In the genomic region with DNA sequence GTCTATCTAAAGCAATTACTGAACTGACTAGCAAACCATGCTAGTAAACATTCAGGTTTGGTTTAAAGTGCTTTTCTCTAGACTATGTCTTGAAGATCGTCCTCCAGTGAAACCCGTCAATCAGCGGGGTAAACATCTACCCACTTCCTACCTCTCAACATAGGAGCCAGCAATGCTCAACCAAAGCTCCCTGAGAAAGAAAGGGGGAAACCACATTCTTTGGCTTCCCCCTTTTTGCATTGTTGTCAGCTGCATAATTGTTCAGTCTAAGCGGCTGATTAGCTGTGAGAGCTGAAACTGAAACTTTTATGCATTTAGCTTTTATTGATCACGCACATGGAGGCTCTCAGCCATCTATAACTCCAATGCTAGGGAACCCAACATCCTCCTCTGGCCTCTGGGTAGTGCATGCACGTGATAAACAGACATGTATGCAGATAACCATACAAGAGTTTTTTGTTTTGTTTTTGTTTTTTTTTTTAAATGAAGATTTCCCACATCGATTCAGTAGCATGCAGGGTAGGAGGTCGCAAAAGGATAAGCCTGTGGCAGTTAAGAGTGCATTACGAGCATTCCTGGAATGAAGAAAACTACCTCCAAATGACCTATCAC, we compare ENCODE assay signal across 26 mouse cellular contexts.
"Had no signal": no experiment of that assay in that cellular context is flagged by ENCODE, and none has a peak within 500 bp of the region (broad histone marks: within the 10 kb centered on the region; RNA-seq: fewer than 3 reads in every experiment).

No protein-coding gene starts in this region.

- H3K9ac ChIP-seq: kidney, embryonic 15.5 days; limb, embryonic 13.5 days; liver, embryonic 12.5 days; liver, embryonic 15.5 days; lung, embryonic 15.5 days; midbrain, embryonic 13.5 days; neural tube, embryonic 13.5 days had no signal

- H3K27me3 ChIP-seq: kidney, embryonic 15.5 days; limb, embryonic 13.5 days; liver, embryonic 12.5 days; liver, embryonic 15.5 days; lung, embryonic 15.5 days; midbrain, embryonic 13.5 days; neural tube, embryonic 13.5 days had no signal

- H3K27ac ChIP-seq: kidney, embryonic 15.5 days; left cerebral cortex, adult 2 months; limb, embryonic 13.5 days; liver, embryonic 12.5 days; liver, embryonic 15.5 days; lung, embryonic 15.5 days; midbrain, embryonic 10.5 days; midbrain, embryonic 13.5 days; neural tube, embryonic 13.5 days had no signal

- H3K36me3 ChIP-seq: kidney, embryonic 15.5 days; limb, embryonic 13.5 days; liver, embryonic 12.5 days; liver, embryonic 15.5 days; lung, embryonic 15.5 days; midbrain, embryonic 10.5 days; midbrain, embryonic 13.5 days; neural tube, embryonic 13.5 days had no signal

- H3K4me1 ChIP-seq: liver, embryonic 12.5 days; lung, embryonic 15.5 days; midbrain, embryonic 13.5 days had no signal

- ATAC-seq: intestine, postnatal 0 days; liver, embryonic 12.5 days; midbrain, embryonic 13.5 days; midbrain, embryonic 16.5 days had no signal

- DNase-seq: kidney, adult 8-10 months; kidney, postnatal 10 days; kidney, postnatal 36 days; layer of hippocampus, postnatal 36 days; left cerebral cortex, postnatal 4 days; liver; lung, adult 18-20 months; lung, postnatal 10 days; lung, postnatal 4 days; retina, postnatal 1 day; right cerebral cortex, postnatal 25 days; spleen, adult 18-20 months; thymus, adult 18-20 months; thymus, postnatal 14 days had no signal

- H3K4me2 ChIP-seq: kidney, embryonic 15.5 days; limb, embryonic 13.5 days; liver, embryonic 12.5 days; liver, embryonic 15.5 days; lung, embryonic 15.5 days; midbrain, embryonic 13.5 days; neural tube, embryonic 13.5 days had no signal

- H3K9me3 ChIP-seq: kidney, embryonic 15.5 days; limb, embryonic 13.5 days; liver, embryonic 12.5 days; liver, embryonic 15.5 days; lung, embryonic 15.5 days; midbrain, embryonic 10.5 days; midbrain, embryonic 13.5 days; neural tube, embryonic 13.5 days had no signal

- H3K4me3 ChIP-seq: kidney, embryonic 15.5 days; left cerebral cortex, adult 2 months; limb, embryonic 13.5 days; liver, embryonic 12.5 days; liver, embryonic 15.5 days; lung, embryonic 15.5 days; midbrain, embryonic 10.5 days; midbrain, embryonic 13.5 days; myocyte; neural tube, embryonic 13.5 days had no signal
